Mouse (Mus musculus) megakaryocyte, embryonic 14.5 days (primary cell): ENCODE results near the gene Mllt6. TPM values are rescaled to one million over a fixed set of nuclear protein-coding genes. Genes with fewer than 3 reads are reported as not detected.
"Not testable (repeated sequence)": the region's sequence is repeated elsewhere in the genome, so short reads cannot be mapped to it uniquely, and the experiment has no call there.

Experiments used
- H3K27me3 ChIP-seq: replicated peaks from 2 replicates; pipeline ENCODE3; 2012; ENCODE audit warnings: inconsistent platforms
- H3K36me3 ChIP-seq: replicated peaks from 2 replicates; pipeline ENCODE3; 2012; ENCODE audit warnings: low read length, inconsistent platforms, mixed read lengths
- H3K4me1 ChIP-seq: 2 replicates; pipeline ENCODE4 v1.6.1; 2012; ENCODE audit warnings: inconsistent platforms
- H3K4me3 ChIP-seq: replicated peaks from 2 replicates; pipeline ENCODE3; 2012; ENCODE audit warnings: moderate library complexity, mild to moderate bottlenecking, inconsistent platforms
- H3K9me3 ChIP-seq: 2 replicates; pipeline ENCODE4 v1.6.1; 2012; ENCODE audit warnings: inconsistent platforms
- FLI1 ChIP-seq: IDR thresholded peaks from 2 replicates; pipeline ENCODE4 v1.6.1; 2012; ENCODE audit warnings: low read length, inconsistent platforms, mixed read lengths
- GATA1 ChIP-seq: IDR thresholded peaks from 3 replicates; pipeline ENCODE4 v1.6.1; 2012; ENCODE audit warnings: mixed read lengths, low read length, inconsistent platforms, borderline replicate concordance
- polyA plus RNA-seq: library from polyadenylated mRNA; stranded (reverse); fragments of >175 nt; gene quantifications from 2 replicates; pipeline ENCODE4 v1.2.3, GENCODE M21; 2012; ENCODE audit warnings: low replicate concordance; ENCODE audit not compliant: insufficient read depth

Gene Mllt6
- polyA plus RNA-seq, 1 experiment: 8.6 TPM

DNA sequence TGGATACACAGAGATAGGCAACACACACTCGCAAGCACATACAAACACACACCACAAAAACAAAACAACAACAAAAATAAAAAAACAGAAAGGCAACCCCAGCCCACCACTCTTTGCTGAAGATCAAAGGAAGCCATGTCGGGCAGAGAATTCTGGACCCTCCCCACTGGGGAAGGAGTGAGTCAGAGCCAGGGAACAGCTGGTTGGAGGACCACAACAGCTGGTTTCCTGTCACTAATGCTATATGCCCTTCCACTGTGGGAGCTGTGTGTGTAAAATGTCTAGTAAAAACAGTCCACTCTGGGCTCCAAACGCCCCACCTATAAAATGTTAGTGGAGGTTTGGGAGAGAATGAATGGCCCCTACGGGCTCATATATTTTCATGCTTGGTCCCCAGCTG, 58.1 kb downstream of the Mllt6 start:
- Histone ChIP-seq H3K36me3 (peaks cover 97% of the 10 kb centered on the region), H3K9me3 (peaks cover 14% of the 10 kb centered on the region), H3K4me3 (no peak overlapping the region), H3K27me3 (no peaks in the 10 kb centered on the region), H3K4me1 (peaks cover 78% of the 10 kb centered on the region)
- TF ChIP-seq FLI1 (no peak), GATA1 (no peak)

DNA sequence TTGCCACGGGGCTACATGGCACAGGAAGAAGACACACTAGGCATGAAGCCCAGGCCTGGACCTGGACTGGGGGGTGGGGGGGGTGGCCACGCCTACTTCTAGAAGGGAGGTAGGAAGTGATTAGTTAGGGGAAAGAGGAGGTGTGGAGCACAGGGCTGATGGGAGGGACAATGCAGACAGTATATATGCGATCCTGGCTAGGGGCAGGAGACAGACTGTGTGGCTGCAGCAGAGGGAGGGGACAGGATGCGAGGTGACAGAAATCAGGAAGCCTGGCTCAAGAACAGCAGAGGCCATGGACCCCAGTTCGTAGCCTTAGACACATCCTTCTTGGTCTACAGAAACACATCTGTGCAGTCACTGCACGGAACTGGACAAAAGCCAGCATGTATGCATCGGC, 60.5 kb downstream of the Mllt6 start:
- Histone ChIP-seq H3K27me3 (no peaks in the 10 kb centered on the region), H3K4me1 (peaks cover 84% of the 10 kb centered on the region), H3K4me3 (peak overlapping the region; percentile 81), H3K36me3 (peaks cover 97% of the 10 kb centered on the region), H3K9me3 (peaks cover 14% of the 10 kb centered on the region)
- TF ChIP-seq GATA1 (no peak), FLI1 (no peak)

DNA sequence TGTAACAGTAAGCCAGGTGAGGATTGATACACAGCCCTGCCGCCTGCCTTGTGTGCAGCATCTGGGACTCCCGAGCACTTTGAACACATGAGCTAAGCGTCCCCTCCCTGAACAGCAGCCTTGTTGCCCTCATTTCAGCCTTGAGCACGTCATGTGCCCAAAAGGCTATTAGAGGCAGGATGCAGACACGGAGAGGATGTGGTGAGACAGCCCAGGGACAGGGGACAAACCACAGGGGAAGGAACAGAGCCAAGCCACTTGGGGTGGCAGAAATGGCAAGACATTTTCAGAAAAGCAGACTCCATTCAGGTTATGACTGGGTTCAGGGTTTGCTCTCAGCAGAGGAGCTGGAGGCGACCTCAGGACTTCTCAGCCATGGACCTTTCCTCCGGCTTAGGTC, 65.1 kb downstream of the Mllt6 start:
- TF ChIP-seq GATA1: no peak
- TF ChIP-seq FLI1: peak; percentile 57; the same call in 1 of the 2 replicates
- Histone ChIP-seq H3K4me3 (peak overlapping the region; percentile 90), H3K4me1 (peaks cover 93% of the 10 kb centered on the region), H3K27me3 (no peaks in the 10 kb centered on the region), H3K9me3 (no peaks in the 10 kb centered on the region; the same call in 1 of the 2 replicates), H3K36me3 (peaks cover 96% of the 10 kb centered on the region)

DNA sequence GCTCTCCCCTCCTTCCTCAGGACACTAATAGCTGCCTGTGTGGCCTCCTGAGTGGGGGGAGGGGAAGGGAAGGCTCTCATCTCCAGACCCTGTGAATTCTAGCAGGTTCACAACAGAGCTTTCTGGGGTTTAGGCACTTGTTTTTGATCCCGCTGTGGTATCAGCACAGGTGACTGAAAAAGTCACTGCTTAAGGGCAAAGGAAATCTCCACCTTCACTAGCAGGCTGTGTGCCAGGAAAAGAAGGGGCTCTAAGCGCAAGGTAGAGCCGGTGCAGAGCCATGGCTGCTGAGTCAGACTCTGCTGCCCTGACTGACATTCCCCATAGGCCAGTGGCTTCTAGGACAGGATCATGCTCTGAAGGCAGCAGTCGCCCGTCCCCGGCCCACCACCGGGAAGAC, 65.5 kb downstream of the Mllt6 start:
- Histone ChIP-seq H3K4me1 (peaks cover 93% of the 10 kb centered on the region), H3K9me3 (no peaks in the 10 kb centered on the region; the same call in 1 of the 2 replicates), H3K36me3 (peaks cover 95% of the 10 kb centered on the region), H3K27me3 (no peaks in the 10 kb centered on the region), H3K4me3 (peak overlapping the region; percentile 90)
- TF ChIP-seq FLI1 (no peak), GATA1 (no peak)

DNA sequence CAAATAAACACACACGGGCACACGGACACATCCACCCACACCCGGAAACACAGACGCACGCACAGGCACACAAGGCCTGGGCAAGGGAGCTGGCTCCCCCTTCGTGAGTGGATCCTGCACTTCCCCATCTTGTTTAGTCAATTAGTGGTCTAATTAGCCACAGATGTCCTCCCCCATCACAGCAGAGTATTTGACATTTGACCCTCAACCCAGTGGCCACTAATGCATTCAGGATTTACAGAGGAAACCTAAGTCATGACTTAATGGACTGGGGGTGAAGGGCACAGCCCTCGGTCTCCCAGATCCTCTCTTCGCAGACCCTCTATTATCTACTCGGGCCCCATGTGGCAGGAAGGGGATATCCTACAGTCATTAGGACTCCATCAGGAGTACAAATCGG, 70.5 kb downstream of the Mllt6 start:
- Histone ChIP-seq H3K36me3 (peaks cover 74% of the 10 kb centered on the region), H3K27me3 (no peaks in the 10 kb centered on the region), H3K4me1 (peaks cover 91% of the 10 kb centered on the region), H3K4me3 (peak overlapping the region; percentile 74), H3K9me3 (no peaks in the 10 kb centered on the region)
- no peak for TF ChIP-seq GATA1
- TF ChIP-seq FLI1: no peak

DNA sequence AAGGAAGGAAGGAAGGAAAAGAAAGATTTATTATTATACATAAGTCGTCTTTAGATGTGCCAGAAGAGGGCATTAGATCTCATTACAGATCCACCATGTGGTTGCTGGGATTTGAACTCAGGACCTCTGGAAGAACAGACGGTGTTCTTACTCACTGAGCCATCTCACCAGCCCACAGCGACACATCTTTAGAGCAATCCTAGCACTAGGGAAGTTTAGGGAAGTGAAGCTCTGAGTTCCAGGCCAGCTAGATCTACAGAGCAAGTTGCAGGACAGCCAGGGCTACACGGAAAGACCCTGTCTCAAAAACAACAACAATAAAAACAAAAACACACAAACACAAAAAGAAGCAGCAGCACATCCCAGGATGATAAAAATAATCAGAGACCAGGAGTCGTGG, 71.6 kb downstream of the Mllt6 start:
- not testable (repeated sequence) for H3K4me3 ChIP-seq, H3K27me3 ChIP-seq, H3K9me3 ChIP-seq
- Histone ChIP-seq H3K4me1 (peaks cover 85% of the 10 kb centered on the region), H3K36me3 (peaks cover 74% of the 10 kb centered on the region)

Other genes starting within 250 kb of the Mllt6 start
- gene Arhgap23, start 247.9 kb upstream of the Mllt6 start, polyA plus RNA-seq: 85.6 and 94.5 TPM in 2 replicates
- gene 4933428G20Rik, start 163.1 kb upstream of the Mllt6 start, polyA plus RNA-seq: not detected in 2 replicates
- gene Srcin1, start 87.2 kb upstream of the Mllt6 start, polyA plus RNA-seq: 0.03 TPM in 1 of 2 replicates, not detected in the other
- 44.1 and 83.5 TPM in 2 replicates for gene Epop, start 33.7 kb upstream of the Mllt6 start, polyA plus RNA-seq
- gene Cisd3, start 22.4 kb downstream of the Mllt6 start, polyA plus RNA-seq: 0.45 TPM in 1 of 2 replicates, not detected in the other
- 83.4 and 214 TPM in 2 replicates for gene Pcgf2, start 37.1 kb downstream of the Mllt6 start, polyA plus RNA-seq
- gene Psmb3, start 40.0 kb downstream of the Mllt6 start, polyA plus RNA-seq: 44.4 and 47.3 TPM in 2 replicates
- gene Pip4k2b, start 81.3 kb downstream of the Mllt6 start, polyA plus RNA-seq: 31.7 and 36.8 TPM in 2 replicates
- gene Cwc25, start 103.1 kb downstream of the Mllt6 start, polyA plus RNA-seq: 2.6 and 14.6 TPM in 2 replicates
- not detected in 2 replicates for gene 1700001P01Rik, start 112.5 kb downstream of the Mllt6 start, polyA plus RNA-seq
- 25.9 and 294 TPM in 2 replicates for gene Rpl23, start 119.0 kb downstream of the Mllt6 start, polyA plus RNA-seq
- 51.2 and 77.7 TPM in 2 replicates for gene Lasp1, start 135.6 kb downstream of the Mllt6 start, polyA plus RNA-seq
- 1.7 TPM in 1 of 2 replicates, not detected in the other for gene B230217C12Rik, start 177.4 kb downstream of the Mllt6 start, polyA plus RNA-seq
- gene Fbxo47, start 220.7 kb downstream of the Mllt6 start, polyA plus RNA-seq: not detected in 2 replicates